Mouse (Mus musculus) heart, embryonic 12.5 days (tissue): ENCODE measurements at regions not wholly inside any gene's neighbourhood (a gene's known extent, or its start where the extent isn't known, plus 50 kb on each side); places are given as distances from the start of the nearest gene placed in this dataset.

Source experiments
- ATAC-seq: fragments of 200-750 bp; cut with Nextera tagmentation; 2 replicates; pipeline ENCODE4 v1.8.0; 2017; ENCODE audit warnings: moderate TSS enrichment, moderate library complexity; ENCODE audit not compliant: insufficient number of reproducible peaks, low FRiP score
- H3K27ac ChIP-seq: fragments of 300-500 bp; sonication (generic); 2 replicates; pipeline ENCODE4 v1.5.1; 2016; ENCODE audit warnings: mild to moderate bottlenecking, moderate library complexity; ENCODE audit not compliant: poor library complexity, severe bottlenecking
- H3K27me3 ChIP-seq: fragments of 300-500 bp; sonication (generic); replicated peaks from 2 replicates; pipeline ENCODE4 v1.6.1; 2016; ENCODE audit warnings: mild to moderate bottlenecking, moderate library complexity
- H3K36me3 ChIP-seq: fragments of 300-500 bp; sonication (generic); 2 replicates; pipeline ENCODE4 v1.6.1; 2016; ENCODE audit warnings: mild to moderate bottlenecking, moderate library complexity
- H3K4me1 ChIP-seq: fragments of 300-500 bp; sonication (generic); replicated peaks from 2 replicates; pipeline ENCODE4 v1.6.1; 2016; ENCODE audit warnings: mild to moderate bottlenecking
- H3K4me2 ChIP-seq: fragments of 300-500 bp; sonication (generic); 2 replicates; pipeline ENCODE4 v1.6.1; 2016; ENCODE audit warnings: mild to moderate bottlenecking, moderate library complexity
- H3K4me3 ChIP-seq: fragments of 300-500 bp; sonication (generic); 2 replicates; pipeline ENCODE4 v1.5.1; 2016; ENCODE audit warnings: mild to moderate bottlenecking
- H3K9ac ChIP-seq: fragments of 300-500 bp; sonication (generic); 2 replicates; pipeline ENCODE4 v1.6.1; 2016; ENCODE audit warnings: mild to moderate bottlenecking, moderate library complexity
- H3K9me3 ChIP-seq: fragments of 300-500 bp; sonication (generic); replicated peaks from 2 replicates; pipeline ENCODE4 v1.6.1; 2016; ENCODE audit warnings: mild to moderate bottlenecking, moderate library complexity
- WGBS: fragments of 180-500 bp; shearing (Covaris S2); methylation state at CpG from one replicate; pipeline ENCODE4 v1.1.7; 2016; 5-methylcytosine and 5-hydroxymethylcytosine counted together

GRCm38 (mm10) chr7:37421704-37422103, 351.7 kb downstream of the Zfp536 start:
- no peak overlapping the region for H3K4me3 ChIP-seq
- no peak overlapping the region for H3K9ac ChIP-seq
- no peak for ATAC-seq
- no peak overlapping the region for H3K4me2 ChIP-seq
- H3K27me3 ChIP-seq, result no peaks in the 10 kb centered on the region
- H3K27ac ChIP-seq, result no peak overlapping the region
- no peaks in the 10 kb centered on the region for H3K4me1 ChIP-seq
- WGBS, result 78% methylated on average over 10 of the region's 10 CpGs
- no peaks in the 10 kb centered on the region for H3K36me3 ChIP-seq
- H3K9me3 ChIP-seq, result no peaks in the 10 kb centered on the region
